Mouse (Mus musculus) testis, postnatal 10 days (tissue): ENCODE measurements around the gene Wdr34.
A peak's percentile ranks its signal among the peaks of the same experiment; 100 is the strongest.

Experiments
- DNase-seq: peaks from one replicate; pipeline ENCODE4 v3.0.0; 2021; ENCODE audit warnings: low spot score

The Wdr34 gene

GRCm38 (mm10) chr2:30032244-30032846, 16.3 kb downstream of the Wdr34 start:
- DNase-seq: peak; percentile 66

- DNase-seq: no peak
Measured at GRCm38 (mm10) chr2:30026997-30027396, 21.7 kb downstream of the Wdr34 start.

DNA sequence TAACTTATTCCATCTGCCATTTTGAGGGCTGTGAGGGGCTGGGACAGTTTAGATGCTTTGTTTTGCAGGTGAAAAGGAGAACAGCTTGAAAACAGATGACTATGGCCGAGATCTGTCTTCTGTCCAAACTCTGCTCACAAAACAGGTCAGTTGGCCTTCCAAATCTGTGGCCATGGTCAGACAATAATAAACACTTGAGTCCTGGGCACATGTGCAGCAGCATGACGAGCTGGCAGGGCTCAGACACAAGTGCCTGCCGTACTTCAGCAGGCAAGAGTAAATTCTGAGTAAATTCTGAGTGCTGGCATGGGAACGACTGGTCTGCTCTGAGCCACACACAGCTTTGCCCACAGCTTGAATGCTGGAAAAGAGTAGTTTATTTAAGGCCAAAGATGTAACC, 23.2 kb downstream of the Wdr34 start:
- no peak for DNase-seq

DNA sequence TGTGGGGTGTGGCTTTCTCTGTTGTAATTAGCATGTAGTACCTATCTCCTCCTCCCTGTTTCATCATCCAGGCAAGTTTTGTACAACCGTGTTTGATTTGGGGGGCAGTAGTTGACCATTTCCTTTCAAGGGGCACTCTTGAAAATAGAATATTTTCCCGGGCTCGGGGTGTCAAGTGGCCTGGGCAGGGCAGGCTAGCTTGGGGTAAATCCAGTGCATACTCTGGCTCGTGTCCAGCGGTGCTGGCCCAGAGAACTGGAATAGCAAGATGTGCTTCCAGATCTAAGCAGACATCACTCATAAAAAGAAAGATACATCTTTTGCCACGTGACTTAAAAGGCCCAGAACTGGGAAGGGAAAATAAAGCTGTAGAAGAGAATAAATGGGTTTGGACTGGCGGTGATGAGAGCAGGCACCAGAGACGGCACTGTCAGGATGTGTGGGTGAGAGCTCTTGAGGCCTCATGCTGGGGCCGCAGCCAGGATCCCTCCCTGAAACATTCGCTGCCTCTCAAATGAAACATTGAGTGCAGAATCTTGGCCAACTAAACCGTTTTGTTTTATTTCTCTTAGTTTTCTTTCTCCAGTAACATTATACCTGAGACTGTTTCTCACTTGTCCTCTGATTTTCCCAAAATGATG, 34.2 kb downstream of the Wdr34 start:
- no peak for DNase-seq

- peak; percentile 75 for DNase-seq
Measured at GRCm38 (mm10) chr2:30010840-30011281, 37.8 kb downstream of the Wdr34 start.

DNA sequence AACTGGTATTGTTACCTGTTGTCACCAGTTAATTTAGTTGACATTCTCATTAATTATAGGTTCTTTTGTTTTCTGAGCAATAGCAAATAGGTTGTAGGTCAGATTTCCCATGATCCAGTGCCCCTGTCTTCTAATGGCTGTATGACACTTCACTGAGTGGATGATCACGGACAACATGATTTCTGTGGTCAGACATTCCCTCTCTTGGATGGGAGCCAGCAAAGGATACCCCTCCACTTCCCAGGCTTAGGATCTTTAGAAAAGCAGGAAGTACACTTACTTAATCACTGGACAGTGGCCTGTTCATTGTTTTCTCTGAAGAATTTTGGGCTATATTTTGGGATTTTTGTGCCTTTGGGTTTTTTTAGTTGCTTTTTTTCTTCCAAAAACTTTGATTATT, 39.6 kb downstream of the Wdr34 start:
- DNase-seq: no peak

GRCm38 (mm10) chr2:29991962-29992361, 56.7 kb downstream of the Wdr34 start:
- no peak for DNase-seq
